ENCODE assay signal across 9 mouse cellular contexts in the genomic region with DNA sequence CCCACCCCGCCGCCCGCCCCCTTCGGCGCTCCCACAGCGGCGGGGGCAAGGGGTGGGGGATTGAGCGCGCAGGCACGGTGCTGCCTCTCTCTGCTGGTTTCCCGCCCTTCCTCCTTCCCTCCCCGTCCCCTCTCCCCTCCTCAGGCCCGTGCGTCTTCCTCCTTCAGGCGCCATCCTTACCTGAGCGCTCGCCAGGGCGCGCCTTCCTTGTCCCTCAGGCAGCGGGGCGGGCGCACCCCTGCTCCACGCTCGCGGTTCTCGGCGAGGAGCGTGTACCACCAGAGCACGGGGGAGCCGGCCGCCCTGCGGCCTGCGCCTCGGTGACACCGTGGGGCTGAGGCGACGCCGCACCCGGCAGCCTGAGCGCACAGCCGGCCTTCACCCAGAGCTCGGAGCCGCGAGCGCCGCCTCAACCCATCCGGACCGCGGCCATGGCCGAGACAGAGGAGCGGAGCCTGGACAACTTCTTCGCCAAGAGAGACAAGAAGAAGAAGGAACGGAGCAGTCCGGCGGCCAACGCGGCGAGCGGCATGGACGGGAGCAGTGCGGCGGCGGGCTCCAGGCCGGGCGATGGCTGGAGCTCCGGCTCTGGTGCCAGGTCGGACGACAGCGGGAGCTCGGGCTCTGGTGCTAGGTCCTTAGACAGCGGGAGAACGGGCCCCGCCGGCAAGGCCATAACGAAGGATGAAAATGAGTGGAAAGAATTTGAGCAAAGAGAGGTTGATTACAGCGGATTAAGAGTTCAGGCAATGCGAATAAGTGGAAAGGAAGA. TPM values are rescaled to one million over a fixed set of nuclear protein-coding genes. Genes with fewer than 3 reads are reported as not detected.
DNase-seq lines count a peak whose midpoint lies in the region; ATAC-seq lines count a peak whose summit lies in the region.
"Had no signal": no experiment of that assay in that cellular context is flagged by ENCODE, and none has a peak within 500 bp of the region (broad histone marks: within the 10 kb centered on the region; RNA-seq: fewer than 3 reads in every experiment).

No protein-coding gene starts in this region.

- H3K4me2 ChIP-seq in intestine, embryonic 15.5 days (replicated peaks), result peak overlapping the region; percentile 65

- 0 out of 2 replicates have a peak, but pooled peaks cover 6% of the 10 kb centered on the region for H3K27me3 ChIP-seq in heart, embryonic 10.5 days (ENCODE audit: insufficient read depth, poor library complexity, severe bottlenecking)
- H3K27me3 ChIP-seq in intestine, embryonic 15.5 days (replicated peaks), result no peaks in the 10 kb centered on the region

- WGBS in heart, embryonic 10.5 days, result 5% methylated on average over 76 of the region's 77 CpGs
- WGBS in intestine, embryonic 15.5 days, result 6% methylated on average over 77 of the region's 77 CpGs

- peaks cover 6% of the 10 kb centered on the region; the same call in 1 of the 2 replicates for H3K4me1 ChIP-seq in heart, embryonic 10.5 days
- no peaks in the 10 kb centered on the region for H3K4me1 ChIP-seq in intestine, embryonic 15.5 days (replicated peaks)

- ATAC-seq in intestine, embryonic 15.5 days, result peak; percentile 72

- no peaks in the 10 kb centered on the region for H3K36me3 ChIP-seq in heart, embryonic 10.5 days
- H3K36me3 ChIP-seq in intestine, embryonic 15.5 days, result no peaks in the 10 kb centered on the region

- peak overlapping the region; percentile 59 for H3K4me3 ChIP-seq in heart, embryonic 10.5 days
- peak overlapping the region; percentile 31 for H3K4me3 ChIP-seq in intestine, embryonic 15.5 days (replicated peaks)

- no peak overlapping the region for H3K9ac ChIP-seq in intestine, embryonic 15.5 days

- peaks cover 8% of the 10 kb centered on the region for H3K9me3 ChIP-seq in heart, embryonic 10.5 days
- H3K9me3 ChIP-seq in intestine, embryonic 15.5 days, result no peaks in the 10 kb centered on the region

- H3K27ac ChIP-seq in heart, embryonic 10.5 days, result 0 out of 2 replicates have a peak overlapping the region, but pooled peaks have one; percentile 29
- no peak overlapping the region for H3K27ac ChIP-seq in intestine, embryonic 15.5 days

- DNase-seq in heart, embryonic 10.5 days (ENCODE audit: low spot score), result no peak
- no peak for DNase-seq in heart, adult 18-20 months
- peak; percentile 41 for DNase-seq in embryo, embryonic 10 days (ENCODE audit: low spot score)
- DNase-seq in neural tube, embryonic 10.5 days (ENCODE audit: extremely low spot score, low spot score), result peak; percentile 49
- DNase-seq in urinary bladder, postnatal 4 days (ENCODE audit: low spot score in 2 of 2), result no peak
- no peak for DNase-seq in spleen, adult 12 weeks (ENCODE audit: low spot score)
- DNase-seq in heart, postnatal 4 days, result no peak
- DNase-seq: layer of hippocampus, postnatal 36 days had no signal

RNA-seq across cellular contexts. Expression of gene Gm21411, which starts 23.1 kb away (rescaled TPM):
- polyA plus RNA-seq in heart, embryonic 10.5 days (2016; fragmentation: Nextera tagmentation; extraction: Ambion mirVana), result 0.21 TPM in 1 of 2 replicates, not detected in the other
- not detected for total RNA-seq in heart, adult 18-20 months (2021)
- not detected in 2 replicates for polyA plus RNA-seq in intestine, embryonic 15.5 days (2015; fragmentation: Nextera tagmentation; extraction: Ambion mirVana)
- total RNA-seq in heart, postnatal 4 days (2021), result not detected
- total RNA-seq: layer of hippocampus, postnatal 36 days had no signal

RNA-seq across cellular contexts. Expression of gene Zfp989, which starts 39.3 kb away (rescaled TPM):
- polyA plus RNA-seq in heart, embryonic 10.5 days (2016; fragmentation: Nextera tagmentation; extraction: Ambion mirVana), result 0.06 TPM in 1 of 2 replicates, not detected in the other
- total RNA-seq in heart, adult 18-20 months (2021), result not detected
- not detected in 2 replicates for polyA plus RNA-seq in intestine, embryonic 15.5 days (2015; fragmentation: Nextera tagmentation; extraction: Ambion mirVana)
- not detected for total RNA-seq in heart, postnatal 4 days (2021)
- total RNA-seq: layer of hippocampus, postnatal 36 days had no signal

Comparison
In these comparisons a context has a peak if more than half of its experiments do, and no peak if none do; other contexts are left out.
1. DNase-seq: peak in embryo, embryonic 10 days (single experiment) and neural tube, embryonic 10.5 days (single experiment); none in heart, embryonic 10.5 days (single experiment), heart, adult 18-20 months (0 of 2), urinary bladder, postnatal 4 days (0 of 2), spleen, adult 12 weeks (single experiment) and heart, postnatal 4 days (single experiment).